Mouse (Mus musculus): ENCODE data around the gene Keap1. TPM values are rescaled to one million over a fixed set of nuclear protein-coding genes. Genes with fewer than 3 reads are reported as not detected.

Gene Keap1
- polyA plus RNA-seq, 1 experiment = 25.5 TPM

- Histone ChIP-seq H3K4me3 (ENCODE audit: insufficient read depth, low read depth, low read length) (peak within 1 kb of the TSS; percentile 43), H3K4me1 (ENCODE audit: control insufficient read depth, insufficient read depth, insufficient read length, low read length) (peaks cover 5% of the 10 kb centered on the region; the same call in 1 of the 2 replicates), H3K27ac (replicated peaks; ENCODE audit: low read depth, low read length) (no peak within 1 kb of the TSS; the same call in 1 of the 2 replicates)
Observed at GRCm38 (mm10) chr9:21248326-21248725, 9.2 kb upstream of the Keap1 start, which contains the start of gene S1pr5. S1pr5 (minus strand) TSS chr9:21248443.

- Histone ChIP-seq H3K4me1 (ENCODE audit: control insufficient read depth, insufficient read depth, insufficient read length, low read length) (peaks cover 5% of the 10 kb centered on the region; the same call in 1 of the 2 replicates), H3K4me3 (ENCODE audit: insufficient read depth, low read depth, low read length) (no peak overlapping the region), H3K27ac (replicated peaks; ENCODE audit: low read depth, low read length) (no peak overlapping the region)
Observed at GRCm38 (mm10) chr9:21246342-21246741, 7.2 kb upstream of the Keap1 start.

GRCm38 (mm10) chr9:21245113-21245487 is 5.9 kb upstream of the Keap1 start:
- H3K4me3 ChIP-seq (ENCODE audit: insufficient read depth, low read depth, low read length) = peak overlapping the region; percentile 47; the same call in 1 of the 2 replicates

GRCm38 (mm10) chr9:21244428-21245112 is 5.4 kb upstream of the Keap1 start:
- H3K27ac ChIP-seq (replicated peaks; ENCODE audit: low read depth, low read length) = no peak overlapping the region
- no peaks in the 10 kb centered on the region for H3K4me1 ChIP-seq (ENCODE audit: control insufficient read depth, insufficient read depth, insufficient read length, low read length)
- peak overlapping the region; percentile 47 for H3K4me3 ChIP-seq (ENCODE audit: insufficient read depth, low read depth, low read length)

More at GRCm38 (mm10) chr9:21245113-21245487, 5.9 kb upstream of the Keap1 start:
- H3K27ac ChIP-seq (replicated peaks; ENCODE audit: low read depth, low read length) = no peak overlapping the region
- peaks cover 2% of the 10 kb centered on the region; the same call in 1 of the 2 replicates for H3K4me1 ChIP-seq (ENCODE audit: control insufficient read depth, insufficient read depth, insufficient read length, low read length)

GRCm38 (mm10) chr9:21243826-21244427 is 4.8 kb upstream of the Keap1 start:
- H3K4me3 ChIP-seq (ENCODE audit: insufficient read depth, low read depth, low read length) = peak overlapping the region; percentile 47
- H3K27ac ChIP-seq (replicated peaks; ENCODE audit: low read depth, low read length) = no peak overlapping the region
- H3K4me1 ChIP-seq (ENCODE audit: control insufficient read depth, insufficient read depth, insufficient read length, low read length) = no peaks in the 10 kb centered on the region

- Histone ChIP-seq H3K27ac (replicated peaks; ENCODE audit: low read depth, low read length) (no peak overlapping the region), H3K4me3 (ENCODE audit: insufficient read depth, low read depth, low read length) (no peak overlapping the region), H3K4me1 (ENCODE audit: control insufficient read depth, insufficient read depth, insufficient read length, low read length) (peaks cover 9% of the 10 kb centered on the region)
Observed at GRCm38 (mm10) chr9:21241343-21241742, 2.2 kb upstream of the Keap1 start.

- H3K27ac ChIP-seq (replicated peaks; ENCODE audit: low read depth, low read length) = 0 out of 2 replicates have a peak overlapping the region, but pooled peaks have one; percentile 15
- H3K4me3 ChIP-seq (ENCODE audit: insufficient read depth, low read depth, low read length) = peak overlapping the region; percentile 91
- peaks cover 9% of the 10 kb centered on the region for H3K4me1 ChIP-seq (ENCODE audit: control insufficient read depth, insufficient read depth, insufficient read length, low read length)
Observed at GRCm38 (mm10) chr9:21239465-21239848, 296 bp upstream of the Keap1 start.

- peak overlapping the region; percentile 91 for H3K4me3 ChIP-seq (ENCODE audit: insufficient read depth, low read depth, low read length)
- H3K4me1 ChIP-seq (ENCODE audit: control insufficient read depth, insufficient read depth, insufficient read length, low read length) = peaks cover 9% of the 10 kb centered on the region
- peak overlapping the region; percentile 89 for H3K27ac ChIP-seq (replicated peaks; ENCODE audit: low read depth, low read length)
Observed at GRCm38 (mm10) chr9:21238004-21238732, 993 bp downstream of the Keap1 start.

- H3K4me3 ChIP-seq (ENCODE audit: insufficient read depth, low read depth, low read length) = peak overlapping the region; percentile 91
- peak overlapping the region; percentile 89 for H3K27ac ChIP-seq (replicated peaks; ENCODE audit: low read depth, low read length)
Observed at GRCm38 (mm10) chr9:21237368-21238003, 1.7 kb downstream of the Keap1 start.

GRCm38 (mm10) chr9:21236991-21237367 is 2.2 kb downstream of the Keap1 start:
- H3K4me3 ChIP-seq (ENCODE audit: insufficient read depth, low read depth, low read length) = peak overlapping the region; percentile 91
- peaks cover 9% of the 10 kb centered on the region for H3K4me1 ChIP-seq (ENCODE audit: control insufficient read depth, insufficient read depth, insufficient read length, low read length)
- 0 out of 2 replicates have a peak overlapping the region, but pooled peaks have one; percentile 9 for H3K27ac ChIP-seq (replicated peaks; ENCODE audit: low read depth, low read length)

More at GRCm38 (mm10) chr9:21237368-21238003, 1.7 kb downstream of the Keap1 start:
- peaks cover 9% of the 10 kb centered on the region for H3K4me1 ChIP-seq (ENCODE audit: control insufficient read depth, insufficient read depth, insufficient read length, low read length)

GRCm38 (mm10) chr9:21235341-21235740 is 3.8 kb downstream of the Keap1 start:
- H3K4me3 ChIP-seq (ENCODE audit: insufficient read depth, low read depth, low read length) = peak overlapping the region; percentile 18; the same call in 1 of the 2 replicates
- peaks cover 9% of the 10 kb centered on the region for H3K4me1 ChIP-seq (ENCODE audit: control insufficient read depth, insufficient read depth, insufficient read length, low read length)
- peak overlapping the region; percentile 20 for H3K27ac ChIP-seq (replicated peaks; ENCODE audit: low read depth, low read length)

GRCm38 (mm10) chr9:21233805-21234204 is 5.4 kb downstream of the Keap1 start:
- peaks cover 9% of the 10 kb centered on the region for H3K4me1 ChIP-seq (ENCODE audit: control insufficient read depth, insufficient read depth, insufficient read length, low read length)
- H3K27ac ChIP-seq (replicated peaks; ENCODE audit: low read depth, low read length) = no peak overlapping the region
- no peak overlapping the region for H3K4me3 ChIP-seq (ENCODE audit: insufficient read depth, low read depth, low read length)

GRCm38 (mm10) chr9:21233366-21233765 is 5.8 kb downstream of the Keap1 start:
- no peak overlapping the region for H3K4me3 ChIP-seq (ENCODE audit: insufficient read depth, low read depth, low read length)
- H3K4me1 ChIP-seq (ENCODE audit: control insufficient read depth, insufficient read depth, insufficient read length, low read length) = peaks cover 9% of the 10 kb centered on the region
- no peak overlapping the region for H3K27ac ChIP-seq (replicated peaks; ENCODE audit: low read depth, low read length)

- peaks cover 9% of the 10 kb centered on the region for H3K4me1 ChIP-seq (ENCODE audit: control insufficient read depth, insufficient read depth, insufficient read length, low read length)
- no peak overlapping the region for H3K4me3 ChIP-seq (ENCODE audit: insufficient read depth, low read depth, low read length)
- H3K27ac ChIP-seq (replicated peaks; ENCODE audit: low read depth, low read length) = no peak overlapping the region
Observed at GRCm38 (mm10) chr9:21232867-21233266, 6.3 kb downstream of the Keap1 start.

- Histone ChIP-seq H3K4me1 (ENCODE audit: control insufficient read depth, insufficient read depth, insufficient read length, low read length) (no peaks in the 10 kb centered on the region), H3K4me3 (ENCODE audit: insufficient read depth, low read depth, low read length) (no peak overlapping the region), H3K27ac (replicated peaks; ENCODE audit: low read depth, low read length) (no peak overlapping the region)
Observed at GRCm38 (mm10) chr9:21231551-21231950, 7.6 kb downstream of the Keap1 start.

Data from brown adipose tissue, adult 24 weeks (tissue).